Mouse (Mus musculus) embryonic stem cell, embryonic (primary cell): ENCODE measurements around the gene Fcnb.

ENCODE experiments used
- CTCF ChIA-PET, 4 experiments: fragments of 300-600 bp in 2 of 4; fragments of 350-600 bp in 2 of 4; sonication (Branson Sonifier 250); formaldehyde crosslinking; loops; one replicate each; lab custom pipeline; 2022; ENCODE audit warnings: inconsistent platforms in 2 of 4; lab: Charles Lee
- POLR2A ChIA-PET, 4 experiments: fragments of 300-600 bp in 2 of 4; fragments of 350-600 bp in 2 of 4; sonication (Branson Sonifier 250); formaldehyde crosslinking; loops; one replicate each; lab custom pipeline; 2022; ENCODE audit warnings: antibody characterized with exemption in 4 of 4, inconsistent platforms in 1 of 4; lab: Charles Lee

Fcnb gene

GRCm38 (mm10) chr2:28084768-28085167, at the start of gene Fcnb:
Gene Fcnb, minus strand, starts transcription at chr2:28084885.
- POLR2A ChIA-PET, result interaction anchor here in 1 of 4 experiments (1.1 kb wide), 1 partner anchor 76 kb away, joined by 3 read pairs; no protein-coding TSS in a partner anchor
- CTCF ChIA-PET, result no interaction called here

GRCm38 (mm10) chr2:28133833-28134232, 49.1 kb upstream of the Fcnb start:
- ChIA-PET POLR2A (interaction anchor here in 1 of 4 experiments (0.6 kb wide), 1 partner anchor 144 kb away, joined by 3 read pairs; no protein-coding TSS in a partner anchor), CTCF (interaction anchor here in 1 of 4 experiments (1.4 kb wide), 1 partner anchor 63 kb away, joined by 3 read pairs; no protein-coding TSS in a partner anchor)

GRCm38 (mm10) chr2:28132117-28132516, 47.4 kb upstream of the Fcnb start:
- ChIA-PET POLR2A (no interaction called here), CTCF (no interaction called here)

GRCm38 (mm10) chr2:28126763-28127438, 42.2 kb upstream of the Fcnb start:
- CTCF ChIA-PET, result interaction anchor here in 1 of 4 experiments (0.5 kb wide), 1 partner anchor 527 kb away, joined by 12 read pairs; no protein-coding TSS in a partner anchor
- POLR2A ChIA-PET, result no interaction called here

- ChIA-PET POLR2A (no interaction called here), CTCF (no interaction called here)
Observed at GRCm38 (mm10) chr2:28123910-28124309, 39.2 kb upstream of the Fcnb start.

GRCm38 (mm10) chr2:28121309-28121708, 36.6 kb upstream of the Fcnb start:
- ChIA-PET CTCF (no interaction called here), POLR2A (no interaction called here)

- POLR2A ChIA-PET, result interaction anchor here in 1 of 4 experiments (0.6 kb wide), 1 partner anchor 63 kb away, joined by 3 read pairs; no protein-coding TSS in a partner anchor
- CTCF ChIA-PET, result interaction anchor here in 1 of 4 experiments (1.9 kb wide), 1 partner anchor 298 kb away, joined by 5 read pairs; no protein-coding TSS in a partner anchor
Observed at GRCm38 (mm10) chr2:28120342-28120741, 35.7 kb upstream of the Fcnb start.

- POLR2A ChIA-PET, result interaction anchor here in 1 of 4 experiments (0.6 kb wide), 1 partner anchor 76 kb away, joined by 3 read pairs; no protein-coding TSS in a partner anchor
- CTCF ChIA-PET, result interaction anchor here in 2 of 4 experiments (0.6 to 1.9 kb wide), 2 partner anchors 142 to 299 kb away, joined by 3 to 5 read pairs; no protein-coding TSS in a partner anchor
Observed at GRCm38 (mm10) chr2:28118518-28119116, 33.9 kb upstream of the Fcnb start.

GRCm38 (mm10) chr2:28117490-28118308, 33.0 kb upstream of the Fcnb start:
- POLR2A ChIA-PET, result no interaction called here
- CTCF ChIA-PET, result no interaction called here

GRCm38 (mm10) chr2:28108763-28109162, 24.1 kb upstream of the Fcnb start:
- POLR2A ChIA-PET, result interaction anchor here in 1 of 4 experiments (1.3 kb wide), 1 partner anchor 11 kb away, joined by 4 read pairs; no protein-coding TSS in a partner anchor
- CTCF ChIA-PET, result interaction anchor here in 2 of 4 experiments (0.6 to 0.7 kb wide), 2 partner anchors 337 to 492 kb away, joined by 3 to 13 read pairs; no protein-coding TSS in a partner anchor

GRCm38 (mm10) chr2:28106002-28106401, 21.3 kb upstream of the Fcnb start:
- ChIA-PET POLR2A (interaction anchor here in 2 of 4 experiments (0.6 to 0.7 kb wide), 2 partner anchors 771 to 1495 kb away, joined by 3 to 4 read pairs; no protein-coding TSS in a partner anchor), CTCF (interaction anchor here (0.5 to 1.8 kb wide), 14 partner anchors 8 to 553 kb away, joined by 3 to 8 read pairs (median 3); no protein-coding TSS in a partner anchor)

GRCm38 (mm10) chr2:28103653-28104052, 19.0 kb upstream of the Fcnb start:
- ChIA-PET POLR2A (interaction anchor here in 1 of 4 experiments (0.8 kb wide), 1 partner anchor 32 kb away, joined by 3 read pairs; no protein-coding TSS in a partner anchor), CTCF (interaction anchor here in 3 of 4 experiments (0.6 to 1.0 kb wide), 4 partner anchors 9 to 331 kb away, joined by 3 read pairs; no protein-coding TSS in a partner anchor)

GRCm38 (mm10) chr2:28101892-28102291, 17.2 kb upstream of the Fcnb start:
- ChIA-PET POLR2A (no interaction called here), CTCF (interaction anchor here in 2 of 4 experiments (0.6 to 0.7 kb wide), 2 partner anchors 62 to 277 kb away, joined by 3 read pairs; no protein-coding TSS in a partner anchor)

- ChIA-PET POLR2A (interaction anchor here in 1 of 4 experiments (0.7 kb wide), 1 partner anchor 158 kb away, joined by 3 read pairs; no protein-coding TSS in a partner anchor), CTCF (interaction anchor here in 1 of 4 experiments (0.6 to 0.7 kb wide), 2 partner anchors 12 to 1092 kb away, joined by 4 read pairs; no protein-coding TSS in a partner anchor)
Observed at GRCm38 (mm10) chr2:28100796-28101483, 16.3 kb upstream of the Fcnb start.

GRCm38 (mm10) chr2:28098547-28099505, 14.1 kb upstream of the Fcnb start:
- ChIA-PET CTCF (no interaction called here), POLR2A (interaction anchor here in 2 of 4 experiments (0.6 to 0.7 kb wide), 2 partner anchors 125 to 800 kb away, joined by 3 to 5 read pairs; no protein-coding TSS in a partner anchor)

- CTCF ChIA-PET, result interaction anchor here in 1 of 4 experiments (1.4 kb wide), 1 partner anchor 9 kb away, joined by 4 read pairs; no protein-coding TSS in a partner anchor
Observed at GRCm38 (mm10) chr2:28096751-28097309, 12.1 kb upstream of the Fcnb start.

More at GRCm38 (mm10) chr2:28096751-28097309, 12.1 kb upstream of the Fcnb start:
- POLR2A ChIA-PET, result interaction anchor here in 1 of 4 experiments (1.3 kb wide), 1 partner anchor 12 kb away, joined by 4 read pairs; no protein-coding TSS in a partner anchor
